ENCODE assay signal across 8 mouse cellular contexts in genomic region chr2:132701451-132701886, GRCm38 (mm10). TPM values are rescaled to one million over a fixed set of nuclear protein-coding genes. Genes with fewer than 3 reads are reported as not detected.
A peak's percentile ranks its signal among the peaks of the same experiment; 100 is the strongest.
DNase-seq lines count a peak whose midpoint lies in the region; ATAC-seq and TF ChIP-seq lines count a peak whose summit lies in the region.

No protein-coding gene starts in this region.

- H3K27ac ChIP-seq in cortical plate, adult 2 months (ENCODE audit: insufficient read depth, low read length) = no peak overlapping the region
- H3K27ac ChIP-seq in midbrain, postnatal 0 days (ENCODE audit: low read depth, low read length) = no peak overlapping the region
- H3K27ac ChIP-seq in stomach, embryonic 14.5 days (ENCODE audit: low read length) = no peak overlapping the region

- TF ChIP-seq POLR2A in cortical plate, adult 2 months (IDR thresholded peaks at IDR 0.05; ENCODE audit: extremely low read depth, insufficient read depth, low read length) = no peak

- H3K9ac ChIP-seq in midbrain, postnatal 0 days (replicated peaks; ENCODE audit: low read length, poor library complexity, severe bottlenecking) = no peak overlapping the region
- H3K9ac ChIP-seq in stomach, embryonic 14.5 days (replicated peaks; ENCODE audit: low read depth, low read length) = no peak overlapping the region

- 0 out of 2 replicates have a peak, but pooled peaks cover 2% of the 10 kb centered on the region for H3K4me1 ChIP-seq in cortical plate, adult 2 months (ENCODE audit: control insufficient read depth, insufficient read depth, low read length)
- no peaks in the 10 kb centered on the region for H3K4me1 ChIP-seq in midbrain, postnatal 0 days (ENCODE audit: insufficient read depth, low read length)
- H3K4me1 ChIP-seq in stomach, embryonic 14.5 days (ENCODE audit: control insufficient read depth, insufficient read depth, low read length) = no peaks in the 10 kb centered on the region

- H3K79me3 ChIP-seq in C2C12 (ENCODE audit: low read depth) = no peaks in the 10 kb centered on the region

- no peaks in the 10 kb centered on the region for H3K36me3 ChIP-seq in C2C12 (ENCODE audit: control insufficient read depth, insufficient read depth)
- H3K36me3 ChIP-seq in midbrain, postnatal 0 days (ENCODE audit: insufficient read depth, low read length) = no peaks in the 10 kb centered on the region
- no peaks in the 10 kb centered on the region for H3K36me3 ChIP-seq in stomach, embryonic 14.5 days (ENCODE audit: control insufficient read depth, insufficient read depth, low read length)

- H3ac ChIP-seq in C2C12 (ENCODE audit: control insufficient read depth, insufficient read length, low read depth) = no peak overlapping the region

- H3K27me3 ChIP-seq in C2C12 (ENCODE audit: control insufficient read depth, insufficient read depth, insufficient read length) = no peaks in the 10 kb centered on the region
- H3K27me3 ChIP-seq in midbrain, postnatal 0 days (ENCODE audit: insufficient read depth, low read length) = no peaks in the 10 kb centered on the region
- no peaks in the 10 kb centered on the region for H3K27me3 ChIP-seq in stomach, embryonic 14.5 days (ENCODE audit: control insufficient read depth, insufficient read depth, low read length)

- no peak overlapping the region for H3K4me3 ChIP-seq in C2C12 (ENCODE audit: insufficient read depth, poor library complexity, severe bottlenecking)
- no peak overlapping the region for H3K4me3 ChIP-seq in cortical plate, adult 2 months (ENCODE audit: insufficient read depth, low read length)
- H3K4me3 ChIP-seq in midbrain, postnatal 0 days (ENCODE audit: low read depth, low read length) = no peak overlapping the region
- no peak overlapping the region for H3K4me3 ChIP-seq in stomach, embryonic 14.5 days (ENCODE audit: low read depth, low read length)

- DNase-seq in gastrocnemius, postnatal 25 days = peak; percentile 30
- DNase-seq in kidney, adult 9 months = peak; percentile 69
- peak; percentile 82 for DNase-seq in liver
- DNase-seq in midbrain, postnatal 0 days (ENCODE audit: low spot score) = peak; percentile 65

- no peak overlapping the region for H3K4me2 ChIP-seq in midbrain, postnatal 0 days (ENCODE audit: low read depth, low read length, poor library complexity, severe bottlenecking)
- H3K4me2 ChIP-seq in stomach, embryonic 14.5 days (replicated peaks; ENCODE audit: low read depth, low read length) = no peak overlapping the region

- peak; percentile 64 for TF ChIP-seq CTCF in C2C12 (IDR thresholded peaks at IDR 0.05; ENCODE audit: control insufficient read depth, insufficient read depth, insufficient read length)
- peak; percentile 69 for TF ChIP-seq CTCF in cortical plate, adult 2 months (IDR thresholded peaks at IDR 0.05; ENCODE audit: extremely low read depth, insufficient read depth, low read length)
- peak; percentile 88 for TF ChIP-seq CTCF in midbrain, postnatal 0 days (IDR thresholded peaks at IDR 0.05)

- no peaks in the 10 kb centered on the region for H3K9me3 ChIP-seq in midbrain, postnatal 0 days (ENCODE audit: low read length)
- no peaks in the 10 kb centered on the region for H3K9me3 ChIP-seq in stomach, embryonic 14.5 days (ENCODE audit: control insufficient read depth, low read depth, low read length)

- peak; percentile 79 for ATAC-seq in activated CD4-positive, CD25-positive, alpha-beta regulatory T cell, adult 4 months
- peak; percentile 62 for ATAC-seq in midbrain, postnatal 0 days (ENCODE audit: low FRiP score)
- peak; percentile 71; the same call in 1 of the 2 replicates for ATAC-seq in stomach, embryonic 14.5 days (ENCODE audit: insufficient number of reproducible peaks, insufficient read depth, low FRiP score, low read depth)

- H3K79me2 ChIP-seq in C2C12 (ENCODE audit: control insufficient read depth, insufficient read depth) = no peaks in the 10 kb centered on the region

- WGBS in midbrain, postnatal 0 days = 13% methylated on average over 7 of the region's 7 CpGs
- WGBS in stomach, embryonic 14.5 days = 20% methylated on average over 7 of the region's 7 CpGs

TF ChIP-seq in C2C12, 6 proteins besides CTCF, POLR2A, EP300 and RAD21:
- no peak for TF ChIP-seq MYOG (IDR thresholded peaks at IDR 0.05; ENCODE audit: control insufficient read depth, extremely low read depth, insufficient read length)
- TF ChIP-seq CEBPB (IDR thresholded peaks at IDR 0.05; ENCODE audit: low read depth) = no peak
- TF ChIP-seq FOSL1 (IDR thresholded peaks at IDR 0.05; ENCODE audit: insufficient read depth, low read length, poor library complexity, severe bottlenecking) = no peak
- TF ChIP-seq MYOD1 (IDR thresholded peaks at IDR 0.05; ENCODE audit: control insufficient read depth, insufficient read length, low read depth) = no peak
- no peak for TF ChIP-seq MAX (IDR thresholded peaks at IDR 0.05)
- TF ChIP-seq USF1 (IDR thresholded peaks at IDR 0.05; ENCODE audit: low read depth) = no peak

RNA-seq across cellular contexts. Expression of gene Shld1, which starts 14.7 kb away (rescaled TPM):
- polyA plus RNA-seq in C2C12 (2012; fragmentation: generic; extraction: Trizol) = 5.3 TPM
- 10 to 100 TPM; 27.2 to 28.1 TPM for polyA plus RNA-seq in activated CD4-positive, CD25-positive, alpha-beta regulatory T cell, adult 4 months (2017; shearing (Covaris generic))
- polyA plus RNA-seq in cortical plate, adult 2 months (2012; rRNA removed) = 21.7 and 23.4 TPM in 2 replicates
- total RNA-seq in gastrocnemius, postnatal 25 days (2021) = 1 to 10 TPM; 5.0 TPM
- 16.0 and 17.1 TPM in 2 replicates for total RNA-seq in midbrain, postnatal 0 days (2014; rRNA removed)
- 15.7 and 17.1 TPM in 2 replicates for polyA plus RNA-seq in midbrain, postnatal 0 days (2015; fragmentation: Nextera tagmentation; extraction: Ambion mirVana)
- 15.5 and 17.1 TPM in 2 replicates for polyA plus RNA-seq in stomach, embryonic 14.5 days (2014; fragmentation: Nextera tagmentation; extraction: Ambion mirVana)

Comparison
In these comparisons a context has a peak if more than half of its experiments do, and no peak if none do; other contexts are left out.
1. DNase-seq: peak in every context shown above with its lines; median percentile 82 in liver; 69 in kidney, adult 9 months; 65 in midbrain, postnatal 0 days; 30 in gastrocnemius, postnatal 25 days.